Mouse (Mus musculus): ENCODE data around the gene Osbpl9.

Osbpl9 gene

GRCm38 (mm10) chr4:109109012-109109411, 93.1 kb downstream of the Osbpl9 start:
- TF ChIP-seq GATA4 (IDR thresholded peaks at IDR 0.05; ENCODE audit: insufficient replicate concordance, low read length) = no peak

- no peak for TF ChIP-seq GATA4 (IDR thresholded peaks at IDR 0.05; ENCODE audit: insufficient replicate concordance, low read length)
Observed at GRCm38 (mm10) chr4:109106594-109106993, 95.5 kb downstream of the Osbpl9 start.

- no peak for TF ChIP-seq GATA4 (IDR thresholded peaks at IDR 0.05; ENCODE audit: insufficient replicate concordance, low read length)
Observed at GRCm38 (mm10) chr4:109106034-109106433, 96.0 kb downstream of the Osbpl9 start.

GRCm38 (mm10) chr4:109105254-109105653, 96.8 kb downstream of the Osbpl9 start:
- no peak for TF ChIP-seq GATA4 (IDR thresholded peaks at IDR 0.05; ENCODE audit: insufficient replicate concordance, low read length)

- no peak for TF ChIP-seq GATA4 (IDR thresholded peaks at IDR 0.05; ENCODE audit: insufficient replicate concordance, low read length)
Observed at GRCm38 (mm10) chr4:109103145-109103883, 98.8 kb downstream of the Osbpl9 start.

- no peak for TF ChIP-seq GATA4 (IDR thresholded peaks at IDR 0.05; ENCODE audit: insufficient replicate concordance, low read length)
Observed at GRCm38 (mm10) chr4:109102574-109102973, 99.5 kb downstream of the Osbpl9 start.

GRCm38 (mm10) chr4:109098861-109099260, 103.2 kb downstream of the Osbpl9 start:
- no peak for TF ChIP-seq GATA4 (IDR thresholded peaks at IDR 0.05; ENCODE audit: insufficient replicate concordance, low read length)

GRCm38 (mm10) chr4:109094269-109094668, 107.8 kb downstream of the Osbpl9 start:
- no peak for TF ChIP-seq GATA4 (IDR thresholded peaks at IDR 0.05; ENCODE audit: insufficient replicate concordance, low read length)

- TF ChIP-seq GATA4 (IDR thresholded peaks at IDR 0.05; ENCODE audit: insufficient replicate concordance, low read length) = no peak
Observed at GRCm38 (mm10) chr4:109092344-109092743, 109.7 kb downstream of the Osbpl9 start.

- no peak for TF ChIP-seq GATA4 (IDR thresholded peaks at IDR 0.05; ENCODE audit: insufficient replicate concordance, low read length)
Observed at GRCm38 (mm10) chr4:109091241-109091777, 110.8 kb downstream of the Osbpl9 start.

- no peak for TF ChIP-seq GATA4 (IDR thresholded peaks at IDR 0.05; ENCODE audit: insufficient replicate concordance, low read length)
Observed at GRCm38 (mm10) chr4:109089999-109090398, 112.1 kb downstream of the Osbpl9 start.

- no peak for TF ChIP-seq GATA4 (IDR thresholded peaks at IDR 0.05; ENCODE audit: insufficient replicate concordance, low read length)
Observed at GRCm38 (mm10) chr4:109089171-109089570, 112.9 kb downstream of the Osbpl9 start.

- no peak for TF ChIP-seq GATA4 (IDR thresholded peaks at IDR 0.05; ENCODE audit: insufficient replicate concordance, low read length)
Observed at GRCm38 (mm10) chr4:109080118-109080517, 122.0 kb downstream of the Osbpl9 start.

GRCm38 (mm10) chr4:109079676-109080075, 122.4 kb downstream of the Osbpl9 start:
- no peak for TF ChIP-seq GATA4 (IDR thresholded peaks at IDR 0.05; ENCODE audit: insufficient replicate concordance, low read length)

GRCm38 (mm10) chr4:109078941-109079340, 123.1 kb downstream of the Osbpl9 start:
- TF ChIP-seq GATA4 (IDR thresholded peaks at IDR 0.05; ENCODE audit: insufficient replicate concordance, low read length) = no peak

GRCm38 (mm10) chr4:109073296-109073695, 128.8 kb downstream of the Osbpl9 start:
- TF ChIP-seq GATA4 (IDR thresholded peaks at IDR 0.05; ENCODE audit: insufficient replicate concordance, low read length) = no peak

GRCm38 (mm10) chr4:109072891-109073290, 129.2 kb downstream of the Osbpl9 start:
- no peak for TF ChIP-seq GATA4 (IDR thresholded peaks at IDR 0.05; ENCODE audit: insufficient replicate concordance, low read length)

All from liver, adult (tissue).